Mouse (Mus musculus) lung, embryonic 15.5 days (tissue): ENCODE data around the gene Itgax. TPM values are rescaled to one million over a fixed set of nuclear protein-coding genes. Genes with fewer than 3 reads are reported as not detected.

Experiments used
- ATAC-seq: fragments of 200-750 bp; cut with Nextera tagmentation; 2 replicates; pipeline ENCODE4 v1.8.0; 2017; ENCODE audit warnings: moderate number of reproducible peaks, borderline replicate concordance; ENCODE audit not compliant: low FRiP score, low TSS enrichment; ENCODE audit errors: extremely low read depth
- H3K27ac ChIP-seq: fragments of 300-500 bp; sonication (generic); 2 replicates; pipeline ENCODE4 v1.5.1; 2015; ENCODE audit warnings: moderate library complexity, mild to moderate bottlenecking, inconsistent platforms
- H3K27me3 ChIP-seq: fragments of 300-500 bp; sonication (generic); 2 replicates; pipeline ENCODE4 v1.6.1; 2015; ENCODE audit warnings: inconsistent platforms
- H3K36me3 ChIP-seq: fragments of 300-500 bp; sonication (generic); 2 replicates; pipeline ENCODE4 v1.6.1; 2015; ENCODE audit warnings: inconsistent platforms
- H3K4me1 ChIP-seq: fragments of 300-500 bp; sonication (generic); 2 replicates; pipeline ENCODE4 v1.6.1; 2015; ENCODE audit warnings: inconsistent platforms
- H3K4me2 ChIP-seq: fragments of 300-500 bp; sonication (generic); 2 replicates; pipeline ENCODE4 v1.6.1; 2015; ENCODE audit warnings: inconsistent platforms, mild to moderate bottlenecking, moderate library complexity
- H3K4me3 ChIP-seq: fragments of 300-500 bp; sonication (generic); 2 replicates; pipeline ENCODE4 v1.5.1; 2015; ENCODE audit warnings: mild to moderate bottlenecking, inconsistent platforms
- H3K9ac ChIP-seq: fragments of 300-500 bp; sonication (generic); 2 replicates; pipeline ENCODE4 v1.6.1; 2015; ENCODE audit warnings: inconsistent platforms
- H3K9me3 ChIP-seq: fragments of 300-500 bp; sonication (generic); 2 replicates; pipeline ENCODE4 v1.6.1; 2016; ENCODE audit warnings: inconsistent platforms
- WGBS: fragments of 180-500 bp; shearing (Covaris S2); methylation state at CpG from one replicate; pipeline ENCODE4 v1.1.7; 2015; 5-methylcytosine and 5-hydroxymethylcytosine counted together
- polyA plus RNA-seq: library from polyadenylated mRNA; unstranded; fragments of >200 nt; fragmentation: Nextera tagmentation; extraction: Ambion mirVana; gene quantifications from 2 replicates; pipeline ENCODE4 v1.2.1, GENCODE M21; 2015

Itgax gene
- polyA plus RNA-seq, 1 experiment from 2014 or later = 0.05 TPM

GRCm38 (mm10) chr7:128169996-128170395 is 40.6 kb downstream of the Itgax start:
- WGBS = 66% methylated on average over 3 of the region's 3 CpGs
- no peaks in the 10 kb centered on the region; the same call in 1 of the 2 replicates for H3K4me1 ChIP-seq
- H3K36me3 ChIP-seq = no peaks in the 10 kb centered on the region
- no peak overlapping the region for H3K4me2 ChIP-seq
- no peaks in the 10 kb centered on the region for H3K9me3 ChIP-seq
- ATAC-seq = no peak
- H3K4me3 ChIP-seq = no peak overlapping the region
- H3K9ac ChIP-seq = no peak overlapping the region
- H3K27ac ChIP-seq = no peak overlapping the region
- H3K27me3 ChIP-seq = no peaks in the 10 kb centered on the region

GRCm38 (mm10) chr7:128178385-128178784 is 49.0 kb downstream of the Itgax start:
- Histone ChIP-seq H3K27me3 (no peaks in the 10 kb centered on the region), H3K9me3 (no peaks in the 10 kb centered on the region), H3K27ac (no peak overlapping the region), H3K4me3 (no peak overlapping the region), H3K4me1 (no peaks in the 10 kb centered on the region), H3K36me3 (no peaks in the 10 kb centered on the region), H3K4me2 (no peak overlapping the region), H3K9ac (no peak overlapping the region)
- no peak for ATAC-seq
- 51% methylated on average over 2 of the region's 2 CpGs for WGBS

- H3K27me3 ChIP-seq = no peaks in the 10 kb centered on the region
- ATAC-seq = no peak
- no peak overlapping the region for H3K4me3 ChIP-seq
- WGBS = 61% methylated on average over 7 of the region's 7 CpGs
- no peaks in the 10 kb centered on the region for H3K36me3 ChIP-seq
- no peak overlapping the region for H3K9ac ChIP-seq
- H3K9me3 ChIP-seq = no peaks in the 10 kb centered on the region
- H3K4me1 ChIP-seq = no peaks in the 10 kb centered on the region
- no peak overlapping the region for H3K4me2 ChIP-seq
- no peak overlapping the region for H3K27ac ChIP-seq
These were observed 50.8 kb downstream of the Itgax start for GRCm38 (mm10) chr7:128180126-128180525.

- H3K4me2 ChIP-seq = no peak overlapping the region
- no peaks in the 10 kb centered on the region for H3K9me3 ChIP-seq
- H3K27me3 ChIP-seq = no peaks in the 10 kb centered on the region
- ATAC-seq = no peak
- H3K27ac ChIP-seq = no peak overlapping the region
- H3K36me3 ChIP-seq = no peaks in the 10 kb centered on the region
- WGBS = 55% methylated on average over 6 of the region's 6 CpGs
- H3K9ac ChIP-seq = no peak overlapping the region
- H3K4me1 ChIP-seq = no peaks in the 10 kb centered on the region
- no peak overlapping the region for H3K4me3 ChIP-seq
These were observed 51.2 kb downstream of the Itgax start for GRCm38 (mm10) chr7:128180546-128180945.

GRCm38 (mm10) chr7:128181691-128182090 is 52.3 kb downstream of the Itgax start:
- WGBS = 87% methylated on average over 10 of the region's 10 CpGs
- ATAC-seq = no peak

More at GRCm38 (mm10) chr7:128181691-128182090, 52.3 kb downstream of the Itgax start:
- Histone ChIP-seq H3K27ac (no peak overlapping the region), H3K9me3 (no peaks in the 10 kb centered on the region), H3K27me3 (no peaks in the 10 kb centered on the region), H3K36me3 (no peaks in the 10 kb centered on the region), H3K9ac (no peak overlapping the region), H3K4me2 (no peak overlapping the region), H3K4me1 (no peaks in the 10 kb centered on the region), H3K4me3 (no peak overlapping the region)

Other genes starting within 250 kb of the Itgax start
- 1.1 and 1.4 TPM in 2 replicates for gene Prss53, start 238.6 kb upstream of the Itgax start, polyA plus RNA-seq
- gene Gm21974, start 234.1 kb upstream of the Itgax start, polyA plus RNA-seq = not detected in 2 replicates
- 150 and 156 TPM in 2 replicates for gene Vkorc1, start 233.9 kb upstream of the Itgax start, polyA plus RNA-seq
- 134 and 142 TPM in 2 replicates for gene Bckdk, start 225.5 kb upstream of the Itgax start, polyA plus RNA-seq
- 39.5 and 44.3 TPM in 2 replicates for gene Kat8, start 217.0 kb upstream of the Itgax start, polyA plus RNA-seq
- 80.0 and 84.5 TPM in 2 replicates for gene Prss8, start 199.4 kb upstream of the Itgax start, polyA plus RNA-seq
- gene Prss36, start 182.8 kb upstream of the Itgax start, polyA plus RNA-seq = 11.8 and 13.1 TPM in 2 replicates
- gene Fus, start 162.1 kb upstream of the Itgax start, polyA plus RNA-seq = 428 and 443 TPM in 2 replicates
- 35.0 and 37.6 TPM in 2 replicates for gene Pycard, start 135.7 kb upstream of the Itgax start, polyA plus RNA-seq
- gene Trim72, start 125.6 kb upstream of the Itgax start, polyA plus RNA-seq = 0.10 TPM in 1 of 2 replicates, not detected in the other
- gene Itgam, start 66.9 kb upstream of the Itgax start, polyA plus RNA-seq = 1.4 and 1.5 TPM in 2 replicates
- gene Gm49368, start 66.9 kb upstream of the Itgax start, polyA plus RNA-seq = not detected in 2 replicates
- 0.10 TPM in 1 of 2 replicates, not detected in the other for gene Itgad, start 24.8 kb downstream of the Itgax start, polyA plus RNA-seq
- gene Cox6a2, start 76.8 kb downstream of the Itgax start, polyA plus RNA-seq = 19.0 and 23.9 TPM in 2 replicates
- gene Armc5, start 107.8 kb downstream of the Itgax start, polyA plus RNA-seq = 22.4 and 24.5 TPM in 2 replicates
- gene 9130023H24Rik, start 108.5 kb downstream of the Itgax start, polyA plus RNA-seq = 8.2 and 9.1 TPM in 2 replicates
- gene Tgfb1i1, start 117.3 kb downstream of the Itgax start, polyA plus RNA-seq = 173 and 178 TPM in 2 replicates
- 0.15 and 0.19 TPM in 2 replicates for gene Slc5a2, start 136.1 kb downstream of the Itgax start, polyA plus RNA-seq
- 31.3 and 38.6 TPM in 2 replicates for gene BC017158, start 168.6 kb downstream of the Itgax start, polyA plus RNA-seq